Mouse (Mus musculus): ENCODE measurements around the gene Pxdc1. TPM values are rescaled to one million over a fixed set of nuclear protein-coding genes. Genes with fewer than 3 reads are reported as not detected.

Gene Pxdc1
- 4.1 TPM for total RNA-seq (2023)

DNA sequence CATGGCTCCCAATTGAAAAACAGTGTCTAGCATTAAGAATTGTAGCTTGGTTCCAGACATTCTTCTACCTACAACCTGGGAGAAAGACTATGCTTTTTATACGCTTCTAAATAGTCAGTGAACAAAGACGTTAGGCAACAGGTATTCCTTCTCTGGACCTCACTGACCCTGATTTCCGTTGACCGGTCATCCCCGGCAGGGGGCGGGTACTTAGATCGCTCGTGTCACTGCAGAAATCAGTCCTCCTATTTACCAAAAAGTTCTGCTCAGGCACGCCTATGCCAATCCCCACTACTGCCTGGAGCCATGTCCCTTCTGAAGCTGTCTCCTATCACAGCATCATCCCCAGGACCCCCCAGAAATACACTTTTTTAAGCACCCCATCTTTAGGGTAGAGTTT, at the start of gene Pxdc1:
Pxdc1 (minus strand) TSS at position 96 of the 400 bp plus-strand sequence.

Other genes starting within 250 kb of the Pxdc1 start
- not detected for gene Fam50b, start 81.4 kb upstream of the Pxdc1 start, total RNA-seq (2023)
- gene Prpf4b, start 221.8 kb upstream of the Pxdc1 start, total RNA-seq (2023) = 201 TPM

Measured in CD4-positive naive resting alpha-beta T cell, adult 57 days (primary cell).